Mouse (Mus musculus): ENCODE data around the gene Snrpd3. TPM values are rescaled to one million over a fixed set of nuclear protein-coding genes. Genes with fewer than 3 reads are reported as not detected.
"Not testable (repeated sequence)": the region's sequence is repeated elsewhere in the genome, so short reads cannot be mapped to it uniquely, and the experiment has no call there.

The Snrpd3 gene
- polyA plus RNA-seq, 1 experiment from 2014 or later: 146 TPM

GRCm38 (mm10) chr10:75487131-75487530, 30.2 kb upstream of the Snrpd3 start:
- no peak overlapping the region for H3K9ac ChIP-seq
- H3K27ac ChIP-seq: no peak overlapping the region
- H3K4me2 ChIP-seq (replicated peaks): no peak overlapping the region
- no peaks in the 10 kb centered on the region for H3K36me3 ChIP-seq
- H3K9me3 ChIP-seq (replicated peaks): no peaks in the 10 kb centered on the region
- H3K4me1 ChIP-seq: no peaks in the 10 kb centered on the region
- no peak for ATAC-seq (ENCODE audit: low FRiP score)
- no peaks in the 10 kb centered on the region for H3K27me3 ChIP-seq
- H3K4me3 ChIP-seq: no peak overlapping the region
- WGBS: 66% methylated on average over 3 of the region's 3 CpGs

- Histone ChIP-seq H3K36me3 (no peaks in the 10 kb centered on the region), H3K4me2 (replicated peaks) (no peak overlapping the region), H3K27ac (no peak overlapping the region), H3K9ac (no peak overlapping the region), H3K9me3 (replicated peaks) (no peaks in the 10 kb centered on the region), H3K27me3 (no peaks in the 10 kb centered on the region), H3K4me3 (no peak overlapping the region), H3K4me1 (no peaks in the 10 kb centered on the region)
- 80% methylated on average over 2 of the region's 2 CpGs for WGBS
- no peak for ATAC-seq (ENCODE audit: low FRiP score)
Observed at GRCm38 (mm10) chr10:75489522-75489921, 27.8 kb upstream of the Snrpd3 start.

- Histone ChIP-seq H3K4me1 (no peaks in the 10 kb centered on the region), H3K9me3 (replicated peaks) (no peaks in the 10 kb centered on the region), H3K27me3 (no peaks in the 10 kb centered on the region), H3K4me2 (replicated peaks) (no peak overlapping the region), H3K27ac (no peak overlapping the region), H3K9ac (no peak overlapping the region), H3K36me3 (no peaks in the 10 kb centered on the region), H3K4me3 (no peak overlapping the region)
- no peak for ATAC-seq (ENCODE audit: low FRiP score)
- WGBS: 90% methylated on average over 2 of the region's 2 CpGs
Observed at GRCm38 (mm10) chr10:75490731-75491130, 26.6 kb upstream of the Snrpd3 start.

- Histone ChIP-seq H3K4me2 (replicated peaks) (no peak overlapping the region), H3K36me3 (no peaks in the 10 kb centered on the region), H3K27me3 (no peaks in the 10 kb centered on the region), H3K27ac (no peak overlapping the region), H3K9ac (no peak overlapping the region), H3K9me3 (replicated peaks) (no peaks in the 10 kb centered on the region), H3K4me3 (no peak overlapping the region), H3K4me1 (no peaks in the 10 kb centered on the region)
- no peak for ATAC-seq (ENCODE audit: low FRiP score)
- 78% methylated on average over 3 of the region's 3 CpGs for WGBS
Observed at GRCm38 (mm10) chr10:75491234-75491935, 26.0 kb upstream of the Snrpd3 start.

- Histone ChIP-seq H3K4me1 (no peaks in the 10 kb centered on the region), H3K27me3 (no peaks in the 10 kb centered on the region), H3K36me3 (no peaks in the 10 kb centered on the region), H3K9ac (no peak overlapping the region), H3K9me3 (replicated peaks) (no peaks in the 10 kb centered on the region), H3K4me3 (no peak overlapping the region), H3K4me2 (replicated peaks) (no peak overlapping the region), H3K27ac (no peak overlapping the region)
- ATAC-seq (ENCODE audit: low FRiP score): no peak
- WGBS: 79% methylated on average over 2 of the region's 2 CpGs
Observed at GRCm38 (mm10) chr10:75491936-75492262, 25.5 kb upstream of the Snrpd3 start.

GRCm38 (mm10) chr10:75495304-75495703, 22.0 kb upstream of the Snrpd3 start:
- Histone ChIP-seq H3K9ac (no peak overlapping the region), H3K4me3 (no peak overlapping the region), H3K36me3 (no peaks in the 10 kb centered on the region), H3K4me1 (no peaks in the 10 kb centered on the region), H3K9me3 (replicated peaks) (no peaks in the 10 kb centered on the region), H3K4me2 (replicated peaks) (no peak overlapping the region), H3K27ac (no peak overlapping the region), H3K27me3 (no peaks in the 10 kb centered on the region)
- WGBS: 80% methylated on average over 6 of the region's 6 CpGs
- no peak for ATAC-seq (ENCODE audit: low FRiP score)

GRCm38 (mm10) chr10:75495921-75496320, 21.4 kb upstream of the Snrpd3 start:
- H3K27ac ChIP-seq: no peak overlapping the region
- H3K27me3 ChIP-seq: no peaks in the 10 kb centered on the region
- no peaks in the 10 kb centered on the region for H3K9me3 ChIP-seq (replicated peaks)
- H3K4me2 ChIP-seq (replicated peaks): no peak overlapping the region
- ATAC-seq (ENCODE audit: low FRiP score): no peak
- no peak overlapping the region for H3K9ac ChIP-seq
- H3K4me1 ChIP-seq: no peaks in the 10 kb centered on the region
- no peak overlapping the region for H3K4me3 ChIP-seq
- H3K36me3 ChIP-seq: no peaks in the 10 kb centered on the region

- not testable (repeated sequence) for H3K4me1 ChIP-seq; H3K36me3 ChIP-seq; H3K9ac ChIP-seq; H3K4me2 ChIP-seq (replicated peaks); H3K27ac ChIP-seq; ATAC-seq (ENCODE audit: low FRiP score); H3K9me3 ChIP-seq (replicated peaks); H3K27me3 ChIP-seq; H3K4me3 ChIP-seq
- WGBS: 91% methylated on average over 7 of the region's 7 CpGs
Observed at GRCm38 (mm10) chr10:75499214-75499613, 18.1 kb upstream of the Snrpd3 start.

GRCm38 (mm10) chr10:75499791-75500190, 17.6 kb upstream of the Snrpd3 start:
- Histone ChIP-seq H3K4me3 (no peak overlapping the region), H3K27me3 (no peaks in the 10 kb centered on the region), H3K27ac (no peak overlapping the region), H3K9ac (no peak overlapping the region), H3K9me3 (replicated peaks) (no peaks in the 10 kb centered on the region), H3K36me3 (no peaks in the 10 kb centered on the region), H3K4me2 (replicated peaks) (no peak overlapping the region), H3K4me1 (no peaks in the 10 kb centered on the region)
- 51% methylated on average over 3 of the region's 3 CpGs for WGBS
- no peak for ATAC-seq (ENCODE audit: low FRiP score)

GRCm38 (mm10) chr10:75500345-75500744, 17.0 kb upstream of the Snrpd3 start:
- H3K4me2 ChIP-seq (replicated peaks): no peak overlapping the region
- no peaks in the 10 kb centered on the region for H3K36me3 ChIP-seq
- no peak overlapping the region for H3K9ac ChIP-seq
- no peak overlapping the region for H3K27ac ChIP-seq
- no peaks in the 10 kb centered on the region for H3K9me3 ChIP-seq (replicated peaks)
- 71% methylated on average over 7 of the region's 7 CpGs for WGBS
- no peak overlapping the region for H3K4me3 ChIP-seq
- H3K4me1 ChIP-seq: no peaks in the 10 kb centered on the region
- H3K27me3 ChIP-seq: no peaks in the 10 kb centered on the region
- ATAC-seq (ENCODE audit: low FRiP score): no peak

- no peak overlapping the region for H3K9ac ChIP-seq
- no peak overlapping the region for H3K4me2 ChIP-seq (replicated peaks)
- 100% methylated on average over 1 of the region's 1 CpGs for WGBS
- no peaks in the 10 kb centered on the region for H3K27me3 ChIP-seq
- no peak for ATAC-seq (ENCODE audit: low FRiP score)
- H3K4me1 ChIP-seq: no peaks in the 10 kb centered on the region
- H3K27ac ChIP-seq: no peak overlapping the region
- H3K9me3 ChIP-seq (replicated peaks): no peaks in the 10 kb centered on the region
- 0 out of 2 replicates have a peak, but pooled peaks cover 2% of the 10 kb centered on the region for H3K36me3 ChIP-seq
- no peak overlapping the region for H3K4me3 ChIP-seq
Observed at GRCm38 (mm10) chr10:75501641-75502040, 15.7 kb upstream of the Snrpd3 start.

- peaks cover 20% of the 10 kb centered on the region for H3K36me3 ChIP-seq
- H3K4me3 ChIP-seq: no peak overlapping the region
- H3K9ac ChIP-seq: no peak overlapping the region
- H3K4me1 ChIP-seq: no peaks in the 10 kb centered on the region
- H3K27me3 ChIP-seq: no peaks in the 10 kb centered on the region
- ATAC-seq (ENCODE audit: low FRiP score): no peak
- H3K27ac ChIP-seq: no peak overlapping the region
- 94% methylated on average over 7 of the region's 7 CpGs for WGBS
- H3K4me2 ChIP-seq (replicated peaks): no peak overlapping the region
- H3K9me3 ChIP-seq (replicated peaks): no peaks in the 10 kb centered on the region
Observed at GRCm38 (mm10) chr10:75503692-75504091, 13.7 kb upstream of the Snrpd3 start.

GRCm38 (mm10) chr10:75504234-75505129, 12.9 kb upstream of the Snrpd3 start:
- ATAC-seq (ENCODE audit: low FRiP score): no peak
- Histone ChIP-seq H3K9me3 (replicated peaks) (no peaks in the 10 kb centered on the region), H3K9ac (no peak overlapping the region), H3K27ac (no peak overlapping the region), H3K27me3 (no peaks in the 10 kb centered on the region), H3K36me3 (peaks cover 28% of the 10 kb centered on the region), H3K4me1 (no peaks in the 10 kb centered on the region), H3K4me2 (replicated peaks) (no peak overlapping the region), H3K4me3 (no peak overlapping the region)
- 93% methylated on average over 8 of the region's 8 CpGs for WGBS

All from hindbrain, embryonic 12.5 days (tissue).